Mouse (Mus musculus) myocyte (in vitro differentiated cells): Measurements from ENCODE around the gene Efna1.

Source experiments
- CEBPB ChIP-seq: IDR thresholded peaks from 2 replicates; pipeline ENCODE4 v1.6.1; 2011; ENCODE audit warnings: mild to moderate bottlenecking, moderate library complexity; ENCODE audit not compliant: poor library complexity, insufficient read depth, severe bottlenecking
- E2F4 ChIP-seq: IDR thresholded peaks from one replicate; pipeline ENCODE4 v1.6.1; 2011; ENCODE audit warnings: mild to moderate bottlenecking, control low read depth, moderate library complexity; ENCODE audit not compliant: insufficient read depth
- MAX ChIP-seq: IDR thresholded peaks from one replicate; pipeline ENCODE4 v1.6.1; 2011; ENCODE audit warnings: low read depth, mild to moderate bottlenecking, control low read depth
- MYOD1 ChIP-seq, 3 experiments: IDR thresholded peaks; one replicate each; pipeline ENCODE4 v1.6.1; 2011; ENCODE audit warnings: control low read depth in 2 of 3, low read depth in 2 of 3, mild to moderate bottlenecking in 2 of 3, moderate library complexity in 1 of 3; ENCODE audit not compliant: insufficient read length in 2 of 3, control insufficient read depth in 1 of 3
- MYOG ChIP-seq, 3 experiments: IDR thresholded peaks; one replicate each; pipeline ENCODE4 v1.6.1; 2011; ENCODE audit warnings: control low read depth in 2 of 3, low read depth in 2 of 3, mild to moderate bottlenecking in 2 of 3; ENCODE audit not compliant: insufficient read length in 2 of 3, control insufficient read depth in 1 of 3, insufficient read depth in 1 of 3
- POLR2A ChIP-seq: IDR thresholded peaks from one replicate; pipeline ENCODE4 v1.6.1; 2011; ENCODE audit warnings: low read depth, mild to moderate bottlenecking, control low read depth, moderate library complexity; ENCODE audit not compliant: insufficient read length
- POLR2AphosphoS2 ChIP-seq: IDR thresholded peaks from one replicate; pipeline ENCODE4 v1.6.1; 2011; ENCODE audit warnings: low read depth, control low read depth; ENCODE audit not compliant: insufficient read length
- SRF ChIP-seq: IDR thresholded peaks from one replicate; pipeline ENCODE4 v1.6.1; 2011; ENCODE audit warnings: low read depth; ENCODE audit not compliant: control insufficient read depth, insufficient read length
- TCF12 ChIP-seq: IDR thresholded peaks from one replicate; pipeline ENCODE4 v1.6.1; 2011; ENCODE audit warnings: mild to moderate bottlenecking, control low read depth; ENCODE audit not compliant: poor library complexity, insufficient read depth, severe bottlenecking
- TCF3 ChIP-seq: IDR thresholded peaks from one replicate; pipeline ENCODE4 v1.6.1; 2011; ENCODE audit warnings: low read depth, control low read depth; ENCODE audit not compliant: insufficient read length
- USF1 ChIP-seq: IDR thresholded peaks from one replicate; pipeline ENCODE4 v1.6.1; 2011; ENCODE audit warnings: low read depth, mild to moderate bottlenecking, control low read depth, moderate library complexity

DNA sequence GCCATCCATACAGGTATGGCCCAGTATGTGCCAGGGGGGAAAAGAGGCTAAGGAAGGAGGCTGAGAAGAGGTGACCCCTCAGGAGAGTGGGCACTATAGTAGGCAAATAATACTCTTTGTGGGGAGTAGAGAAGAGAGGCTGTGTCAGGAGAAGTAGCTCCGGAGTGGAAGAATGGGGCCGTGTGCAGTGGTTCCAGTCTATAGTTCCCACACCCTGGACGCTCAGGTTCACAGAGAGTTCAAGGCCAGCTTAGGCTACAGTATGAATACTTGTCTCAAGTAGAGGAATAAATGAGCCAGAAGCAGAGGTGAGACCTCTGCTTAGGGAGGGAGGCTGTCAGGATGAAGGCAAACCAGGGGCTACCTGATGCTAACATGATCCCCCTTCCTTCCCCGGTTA lies 51.7 kb downstream of the Efna1 start:
- TF ChIP-seq POLR2A (no peak), MYOG (IDR thresholded peaks at IDR 0.05; ENCODE audit: control insufficient read depth in 1 of 3, insufficient read depth in 1 of 3, insufficient read length in 2 of 3, low read depth in 2 of 3) (no peak), TCF12 (no peak), E2F4 (no peak), SRF (no peak), MYOD1 (IDR thresholded peaks at IDR 0.05; ENCODE audit: control insufficient read depth in 1 of 3, insufficient read length in 2 of 3, low read depth in 2 of 3) (no peak), MAX (no peak), TCF3 (no peak), CEBPB (no peak), USF1 (no peak), POLR2AphosphoS2 (no peak)
